Mouse (Mus musculus): ENCODE measurements around the gene Btbd11. TPM values are rescaled to one million over a fixed set of nuclear protein-coding genes. Genes with fewer than 3 reads are reported as not detected.

Gene Btbd11
- polyA plus RNA-seq (2012; rRNA removed): 38.0 and 38.7 TPM in 2 replicates

- peak; percentile 89 to 92 for DNase-seq
- H3K27ac ChIP-seq (ENCODE audit: insufficient read depth, low read length): 0 out of 2 replicates have a peak within 1 kb of the TSS, but pooled peaks have one; percentile 3
- TF ChIP-seq POLR2A (IDR thresholded peaks at IDR 0.05; ENCODE audit: borderline replicate concordance, insufficient read depth, low read length) (peak; percentile 51; the same call in 1 of the 2 replicates), CTCF (IDR thresholded peaks at IDR 0.05; ENCODE audit: borderline replicate concordance, insufficient read depth, low read depth, low read length) (no peak)
- no peaks in the 10 kb centered on the region for H3K27me3 ChIP-seq (ENCODE audit: control insufficient read depth, insufficient read depth, low read length)
- peaks cover 6% of the 10 kb centered on the region for H3K4me1 ChIP-seq (ENCODE audit: control insufficient read depth, insufficient read depth, low read length)
- under 1% methylated on average over 46 of the region's 46 CpGs for WGBS
- H3K4me3 ChIP-seq (replicated peaks; ENCODE audit: insufficient read depth, low read depth, low read length): peak within 1 kb of the TSS; percentile 70
Measured at GRCm38 (mm10) chr10:85386605-85387218, at the start of gene Btbd11. Gene Btbd11 (plus strand): TSS chr10:85386814.

GRCm38 (mm10) chr10:85338733-85339132, 47.9 kb upstream of the Btbd11 start:
- H3K4me3 ChIP-seq (replicated peaks; ENCODE audit: insufficient read depth, low read depth, low read length): no peak overlapping the region
- H3K27ac ChIP-seq (ENCODE audit: insufficient read depth, low read length): no peak overlapping the region
- TF ChIP-seq POLR2A (IDR thresholded peaks at IDR 0.05; ENCODE audit: borderline replicate concordance, insufficient read depth, low read length) (no peak), CTCF (IDR thresholded peaks at IDR 0.05; ENCODE audit: borderline replicate concordance, insufficient read depth, low read depth, low read length) (no peak)
- no peaks in the 10 kb centered on the region for H3K27me3 ChIP-seq (ENCODE audit: control insufficient read depth, insufficient read depth, low read length)
- WGBS: 42% methylated on average over 12 of the region's 12 CpGs
- DNase-seq: no peak
- no peaks in the 10 kb centered on the region for H3K4me1 ChIP-seq (ENCODE audit: control insufficient read depth, insufficient read depth, low read length)

- H3K27ac ChIP-seq (ENCODE audit: insufficient read depth, low read length): no peak overlapping the region
- TF ChIP-seq POLR2A (IDR thresholded peaks at IDR 0.05; ENCODE audit: borderline replicate concordance, insufficient read depth, low read length): no peak
- TF ChIP-seq CTCF (IDR thresholded peaks at IDR 0.05; ENCODE audit: borderline replicate concordance, insufficient read depth, low read depth, low read length): no peak
- WGBS: 95% methylated on average over 1 of the region's 1 CpGs
- H3K27me3 ChIP-seq (ENCODE audit: control insufficient read depth, insufficient read depth, low read length): no peaks in the 10 kb centered on the region
- no peak overlapping the region for H3K4me3 ChIP-seq (replicated peaks; ENCODE audit: insufficient read depth, low read depth, low read length)
- DNase-seq: no peak
- H3K4me1 ChIP-seq (ENCODE audit: control insufficient read depth, insufficient read depth, low read length): no peaks in the 10 kb centered on the region
Measured at GRCm38 (mm10) chr10:85341867-85342266, 44.7 kb upstream of the Btbd11 start.

- no peaks in the 10 kb centered on the region for H3K4me1 ChIP-seq (ENCODE audit: control insufficient read depth, insufficient read depth, low read length)
- no peak for TF ChIP-seq POLR2A (IDR thresholded peaks at IDR 0.05; ENCODE audit: borderline replicate concordance, insufficient read depth, low read length)
- 57% methylated on average over 9 of the region's 9 CpGs for WGBS
- no peaks in the 10 kb centered on the region for H3K27me3 ChIP-seq (ENCODE audit: control insufficient read depth, insufficient read depth, low read length)
- H3K27ac ChIP-seq (ENCODE audit: insufficient read depth, low read length): no peak overlapping the region
- no peak overlapping the region for H3K4me3 ChIP-seq (replicated peaks; ENCODE audit: insufficient read depth, low read depth, low read length)
- no peak for DNase-seq
Measured at GRCm38 (mm10) chr10:85347171-85347570, 39.4 kb upstream of the Btbd11 start.

GRCm38 (mm10) chr10:85352505-85352904, 34.1 kb upstream of the Btbd11 start:
- no peak for DNase-seq
- H3K27me3 ChIP-seq (ENCODE audit: control insufficient read depth, insufficient read depth, low read length): no peaks in the 10 kb centered on the region
- WGBS: 92% methylated on average over 2 of the region's 2 CpGs
- no peaks in the 10 kb centered on the region for H3K4me1 ChIP-seq (ENCODE audit: control insufficient read depth, insufficient read depth, low read length)
- H3K4me3 ChIP-seq (replicated peaks; ENCODE audit: insufficient read depth, low read depth, low read length): no peak overlapping the region
- no peak overlapping the region for H3K27ac ChIP-seq (ENCODE audit: insufficient read depth, low read length)
- TF ChIP-seq CTCF (IDR thresholded peaks at IDR 0.05; ENCODE audit: borderline replicate concordance, insufficient read depth, low read depth, low read length) (no peak), POLR2A (IDR thresholded peaks at IDR 0.05; ENCODE audit: borderline replicate concordance, insufficient read depth, low read length) (no peak)

GRCm38 (mm10) chr10:85354270-85354669, 32.3 kb upstream of the Btbd11 start:
- WGBS: 100% methylated on average over 1 of the region's 1 CpGs
- no peak for TF ChIP-seq POLR2A (IDR thresholded peaks at IDR 0.05; ENCODE audit: borderline replicate concordance, insufficient read depth, low read length)
- no peak for TF ChIP-seq CTCF (IDR thresholded peaks at IDR 0.05; ENCODE audit: borderline replicate concordance, insufficient read depth, low read depth, low read length)
- no peak for DNase-seq

GRCm38 (mm10) chr10:85359501-85360066, 27.0 kb upstream of the Btbd11 start:
- TF ChIP-seq CTCF (IDR thresholded peaks at IDR 0.05; ENCODE audit: borderline replicate concordance, insufficient read depth, low read depth, low read length): no peak
- no peak for TF ChIP-seq POLR2A (IDR thresholded peaks at IDR 0.05; ENCODE audit: borderline replicate concordance, insufficient read depth, low read length)
- Histone ChIP-seq H3K27me3 (ENCODE audit: control insufficient read depth, insufficient read depth, low read length) (no peaks in the 10 kb centered on the region), H3K4me1 (ENCODE audit: control insufficient read depth, insufficient read depth, low read length) (no peaks in the 10 kb centered on the region), H3K27ac (ENCODE audit: insufficient read depth, low read length) (no peak overlapping the region), H3K4me3 (replicated peaks; ENCODE audit: insufficient read depth, low read depth, low read length) (no peak overlapping the region)
- 84% methylated on average over 3 of the region's 3 CpGs for WGBS
- DNase-seq: no peak

More at GRCm38 (mm10) chr10:85354270-85354669, 32.3 kb upstream of the Btbd11 start:
- no peaks in the 10 kb centered on the region for H3K27me3 ChIP-seq (ENCODE audit: control insufficient read depth, insufficient read depth, low read length)
- H3K4me3 ChIP-seq (replicated peaks; ENCODE audit: insufficient read depth, low read depth, low read length): no peak overlapping the region
- no peak overlapping the region for H3K27ac ChIP-seq (ENCODE audit: insufficient read depth, low read length)
- no peaks in the 10 kb centered on the region for H3K4me1 ChIP-seq (ENCODE audit: control insufficient read depth, insufficient read depth, low read length)

GRCm38 (mm10) chr10:85362766-85363442, 23.7 kb upstream of the Btbd11 start:
- 31% methylated on average over 9 of the region's 9 CpGs for WGBS
- no peak overlapping the region for H3K27ac ChIP-seq (ENCODE audit: insufficient read depth, low read length)
- H3K4me1 ChIP-seq (ENCODE audit: control insufficient read depth, insufficient read depth, low read length): no peaks in the 10 kb centered on the region
- H3K27me3 ChIP-seq (ENCODE audit: control insufficient read depth, insufficient read depth, low read length): no peaks in the 10 kb centered on the region
- no peak for DNase-seq
- TF ChIP-seq CTCF (IDR thresholded peaks at IDR 0.05; ENCODE audit: borderline replicate concordance, insufficient read depth, low read depth, low read length) (no peak), POLR2A (IDR thresholded peaks at IDR 0.05; ENCODE audit: borderline replicate concordance, insufficient read depth, low read length) (no peak)
- no peak overlapping the region for H3K4me3 ChIP-seq (replicated peaks; ENCODE audit: insufficient read depth, low read depth, low read length)

Data from cerebellum, adult 2 months (tissue).